Comparison of ENCODE assay signal across 34 mouse cellular contexts in genomic region chr4:82816351-82816750, GRCm38 (mm10). TPM values are rescaled to one million over a fixed set of nuclear protein-coding genes. Genes with fewer than 3 reads are reported as not detected.
DNase-seq lines count a peak whose midpoint lies in the region; ATAC-seq lines count a peak whose summit lies in the region.
"Had no signal": no experiment of that assay in that cellular context is flagged by ENCODE, and none has a peak within 500 bp of the region (broad histone marks: within the 10 kb centered on the region; RNA-seq: fewer than 3 reads in every experiment).

No protein-coding gene starts in this region.

- no peaks in the 10 kb centered on the region for H3K36me3 ChIP-seq in liver, embryonic 11.5 days (ENCODE audit: control insufficient read depth, insufficient read depth, low read length)
- H3K36me3 ChIP-seq in liver, embryonic 16.5 days (ENCODE audit: control insufficient read depth, insufficient read depth): no peaks in the 10 kb centered on the region
- no peaks in the 10 kb centered on the region for H3K36me3 ChIP-seq in forebrain, embryonic 15.5 days
- H3K36me3 ChIP-seq: embryonic facial prominence, embryonic 15.5 days; heart, embryonic 15.5 days; hindbrain, embryonic 12.5 days; intestine, embryonic 15.5 days had no signal

- H3K27ac ChIP-seq in liver, embryonic 11.5 days (ENCODE audit: low read depth, low read length): no peak overlapping the region
- H3K27ac ChIP-seq in liver, embryonic 16.5 days (ENCODE audit: low read length): peak overlapping the region; percentile 44; the same call in 1 of the 2 replicates
- no peak overlapping the region for H3K27ac ChIP-seq in forebrain, embryonic 15.5 days (replicated peaks)
- H3K27ac ChIP-seq: embryonic facial prominence, embryonic 10.5 days; embryonic facial prominence, embryonic 15.5 days; forebrain, embryonic 10.5 days; heart, embryonic 10.5 days; heart, embryonic 15.5 days; hindbrain, embryonic 12.5 days; hindbrain, postnatal 0 days; intestine, embryonic 15.5 days; limb, embryonic 12.5 days; macrophage; stomach, postnatal 0 days had no signal

- ATAC-seq in liver, embryonic 11.5 days (replicated peaks; ENCODE audit: low FRiP score): peak; percentile 66
- peak; percentile 68 for ATAC-seq in liver, embryonic 16.5 days (ENCODE audit: low read depth)
- ATAC-seq in forebrain, embryonic 15.5 days (replicated peaks): no peak
- ATAC-seq: forebrain, embryonic 16.5 days; hindbrain, postnatal 0 days; intestine, embryonic 15.5 days; midbrain, embryonic 16.5 days; Patski had no signal

- peaks cover 8% of the 10 kb centered on the region for H3K4me1 ChIP-seq in liver, embryonic 11.5 days (replicated peaks; ENCODE audit: control insufficient read depth, insufficient read depth, low read length)
- peaks cover 10% of the 10 kb centered on the region for H3K4me1 ChIP-seq in liver, embryonic 16.5 days (ENCODE audit: control insufficient read depth, low read depth, low read length)
- no peaks in the 10 kb centered on the region for H3K4me1 ChIP-seq in forebrain, embryonic 15.5 days
- H3K4me1 ChIP-seq: embryonic facial prominence, embryonic 15.5 days; forebrain, embryonic 10.5 days; intestine, embryonic 15.5 days; limb, embryonic 12.5 days had no signal

- 78% methylated on average over 8 of the region's 8 CpGs for WGBS in liver, embryonic 11.5 days
- 56% methylated on average over 8 of the region's 8 CpGs for WGBS in liver, embryonic 16.5 days (ENCODE audit: insufficient replicate concordance)
- WGBS in forebrain, embryonic 15.5 days: 94% methylated on average over 8 of the region's 8 CpGs

- H3K9me3 ChIP-seq in liver, embryonic 11.5 days (ENCODE audit: control insufficient read depth, low read length): no peaks in the 10 kb centered on the region
- H3K9me3 ChIP-seq in liver, embryonic 16.5 days (replicated peaks; ENCODE audit: control insufficient read depth, low read length): no peaks in the 10 kb centered on the region
- H3K9me3 ChIP-seq in forebrain, embryonic 15.5 days: no peaks in the 10 kb centered on the region
- H3K9me3 ChIP-seq: embryonic facial prominence, embryonic 10.5 days; embryonic facial prominence, embryonic 15.5 days; forebrain, embryonic 10.5 days; heart, embryonic 10.5 days; heart, embryonic 15.5 days; hindbrain, embryonic 12.5 days; intestine, embryonic 15.5 days; limb, embryonic 12.5 days had no signal

- peak overlapping the region; percentile 3; the same call in 1 of the 2 replicates for H3K4me2 ChIP-seq in liver, embryonic 11.5 days
- H3K4me2 ChIP-seq in liver, embryonic 16.5 days (ENCODE audit: low read depth, low read length): peak overlapping the region; percentile 54
- no peak overlapping the region for H3K4me2 ChIP-seq in forebrain, embryonic 15.5 days (replicated peaks)
- H3K4me2 ChIP-seq: embryonic facial prominence, embryonic 15.5 days; heart, embryonic 15.5 days; hindbrain, embryonic 12.5 days; intestine, embryonic 15.5 days; limb, embryonic 12.5 days; midbrain, embryonic 11.5 days had no signal

- H3K4me3 ChIP-seq in liver, embryonic 11.5 days (ENCODE audit: low read depth, low read length): no peak overlapping the region
- 0 out of 2 replicates have a peak overlapping the region, but pooled peaks have one; percentile 10 for H3K4me3 ChIP-seq in liver, embryonic 16.5 days (ENCODE audit: low read depth, low read length)
- H3K4me3 ChIP-seq in forebrain, embryonic 15.5 days: no peak overlapping the region
- H3K4me3 ChIP-seq: embryonic facial prominence, embryonic 10.5 days; embryonic facial prominence, embryonic 15.5 days; forebrain, embryonic 10.5 days; heart, embryonic 10.5 days; heart, embryonic 15.5 days; hindbrain, embryonic 12.5 days; intestine, embryonic 15.5 days; limb, embryonic 12.5 days had no signal

- no peak overlapping the region for H3K9ac ChIP-seq in liver, embryonic 11.5 days (ENCODE audit: low read depth, low read length)
- H3K9ac ChIP-seq in liver, embryonic 16.5 days (ENCODE audit: low read depth, low read length): no peak overlapping the region
- H3K9ac ChIP-seq in forebrain, embryonic 15.5 days (replicated peaks): no peak overlapping the region
- H3K9ac ChIP-seq: embryonic facial prominence, embryonic 15.5 days; heart, embryonic 15.5 days; hindbrain, embryonic 12.5 days; intestine, embryonic 15.5 days; limb, embryonic 12.5 days had no signal

- DNase-seq in adrenal gland, adult 2 months: peak; percentile 12
- DNase-seq in adrenal gland, postnatal 10 days: no peak
- DNase-seq in liver, embryonic 11.5 days (ENCODE audit: low spot score): no peak
- DNase-seq in retina, embryonic 14.5 days (ENCODE audit: low spot score): no peak
- no peak for DNase-seq in gastrocnemius, postnatal 25 days
- DNase-seq in gastrocnemius, adult 18-20 months (ENCODE audit: low spot score): no peak
- DNase-seq: adrenal gland, postnatal 25 days; cerebellum, adult 18-20 months; cerebellum, postnatal 14 days; gastrocnemius, postnatal 10 days; kidney, adult 2 months; layer of hippocampus, adult 9-11 months; lung, adult 2 months; lung, postnatal 10 days; right cerebral cortex, postnatal 4 days; thymus, adult 18-20 months; thymus, postnatal 25 days had no signal

- H3K27me3 ChIP-seq in liver, embryonic 11.5 days (replicated peaks; ENCODE audit: control insufficient read depth, insufficient read depth, low read length): no peaks in the 10 kb centered on the region
- H3K27me3 ChIP-seq in liver, embryonic 16.5 days (ENCODE audit: control insufficient read depth, insufficient read depth, low read depth, low read length): no peaks in the 10 kb centered on the region
- no peaks in the 10 kb centered on the region for H3K27me3 ChIP-seq in forebrain, embryonic 15.5 days
- H3K27me3 ChIP-seq: embryonic facial prominence, embryonic 15.5 days; heart, embryonic 15.5 days; hindbrain, embryonic 12.5 days; intestine, embryonic 15.5 days; limb, embryonic 12.5 days; Patski had no signal

RNA-seq across cellular contexts. Expression of gene Zdhhc21, which starts 43.4 kb away (rescaled TPM):
- 10 to 100 TPM; 11.4 to 17.9 TPM for total RNA-seq in adrenal gland, adult 2 months (2021)
- 0.96 and 1.2 TPM in 2 replicates for polyA plus RNA-seq in adrenal gland, adult 2 months (2012; rRNA removed)
- 10 to 100 TPM; 17.8 to 19.5 TPM for total RNA-seq in adrenal gland, postnatal 10 days (2021)
- polyA plus RNA-seq in liver, embryonic 11.5 days (2014; fragmentation: Nextera tagmentation; extraction: Ambion mirVana): 10.9 and 11.0 TPM in 2 replicates
- 3.1 and 3.4 TPM in 2 replicates for polyA plus RNA-seq in liver, embryonic 16.5 days (2015; fragmentation: Nextera tagmentation; extraction: Ambion mirVana)
- 10 to 100 TPM; 10.8 to 13.1 TPM for total RNA-seq in gastrocnemius, postnatal 25 days (2021)
- total RNA-seq in gastrocnemius, adult 18-20 months (2021): 10 to 100 TPM; 10.7 to 11.1 TPM
- 18.2 and 18.3 TPM in 2 replicates for polyA plus RNA-seq in forebrain, embryonic 15.5 days (2015; fragmentation: Nextera tagmentation; extraction: Ambion mirVana)
